Mouse (Mus musculus): Measurements from ENCODE around the gene Cisd3. TPM values are rescaled to one million over a fixed set of nuclear protein-coding genes. Genes with fewer than 3 reads are reported as not detected.

Cisd3 gene
- total and polyA plus RNA-seq, 2 experiments from 2014 or later: 50.8 to 125 TPM

GRCm38 (mm10) chr11:97684766-97685165, 860 bp upstream of the Cisd3 start:
- TF ChIP-seq CTCF (IDR thresholded peaks at IDR 0.05; ENCODE audit: low read depth) (no peak), EP300 (IDR thresholded peaks at IDR 0.05; ENCODE audit: low read depth) (no peak)

GRCm38 (mm10) chr11:97686322-97686908, 789 bp downstream of the Cisd3 start:
- ATAC-seq (ENCODE audit: insufficient read depth, low read depth) (no peak), DNase-seq (ENCODE audit: low spot score) (no peak)
- peaks cover 10% of the 10 kb centered on the region; the same call in 1 of the 2 replicates for H3K4me1 ChIP-seq (ENCODE audit: control insufficient read depth, insufficient read depth)
- H3K9me3 ChIP-seq (replicated peaks; ENCODE audit: control insufficient read depth, low read length): no peaks in the 10 kb centered on the region
- H3K4me3 ChIP-seq (ENCODE audit: low read depth, low read length): peak overlapping the region; percentile 45
- peaks cover 34% of the 10 kb centered on the region for H3K36me3 ChIP-seq (replicated peaks; ENCODE audit: control insufficient read depth, insufficient read depth, low read length)
- H3K4me2 ChIP-seq (ENCODE audit: low read depth, low read length): peak overlapping the region; percentile 74
- H3K27me3 ChIP-seq (ENCODE audit: control insufficient read depth, insufficient read depth, low read length): no peaks in the 10 kb centered on the region
- TF ChIP-seq CTCF (IDR thresholded peaks at IDR 0.05; ENCODE audit: low read depth): no peak
- no peak for TF ChIP-seq EP300 (IDR thresholded peaks at IDR 0.05; ENCODE audit: low read depth)
- whole genome bisulfite sequencing: 65% methylated on average over 11 of the region's 11 CpGs
- H3K27ac ChIP-seq (ENCODE audit: low read depth): peak overlapping the region; percentile 48
- H3K9ac ChIP-seq (replicated peaks; ENCODE audit: low read depth, low read length): peak overlapping the region; percentile 42

More at GRCm38 (mm10) chr11:97684766-97685165, 860 bp upstream of the Cisd3 start:
- ATAC-seq (ENCODE audit: insufficient read depth, low read depth) (no peak), DNase-seq (ENCODE audit: low spot score) (no peak)
- 44% methylated on average over 7 of the region's 7 CpGs for WGBS
- no peaks in the 10 kb centered on the region for H3K9me3 ChIP-seq (replicated peaks; ENCODE audit: control insufficient read depth, low read length)
- peaks cover 31% of the 10 kb centered on the region for H3K36me3 ChIP-seq (replicated peaks; ENCODE audit: control insufficient read depth, insufficient read depth, low read length)
- H3K4me1 ChIP-seq (ENCODE audit: control insufficient read depth, insufficient read depth): peaks cover 10% of the 10 kb centered on the region; the same call in 1 of the 2 replicates
- H3K27ac ChIP-seq (ENCODE audit: low read depth): peak overlapping the region; percentile 56; the same call in 1 of the 2 replicates
- no peak overlapping the region for H3K9ac ChIP-seq (replicated peaks; ENCODE audit: low read depth, low read length)
- H3K4me2 ChIP-seq (ENCODE audit: low read depth, low read length): no peak overlapping the region
- no peaks in the 10 kb centered on the region for H3K27me3 ChIP-seq (ENCODE audit: control insufficient read depth, insufficient read depth, low read length)
- no peak overlapping the region for H3K4me3 ChIP-seq (ENCODE audit: low read depth, low read length)

GRCm38 (mm10) chr11:97687061-97687460, 1.4 kb downstream of the Cisd3 start:
- H3K9ac ChIP-seq (replicated peaks; ENCODE audit: low read depth, low read length): peak overlapping the region; percentile 42; the same call in 1 of the 2 replicates
- H3K4me3 ChIP-seq (ENCODE audit: low read depth, low read length): no peak overlapping the region
- ATAC-seq (ENCODE audit: insufficient read depth, low read depth): no peak
- H3K4me1 ChIP-seq (ENCODE audit: control insufficient read depth, insufficient read depth): peaks cover 10% of the 10 kb centered on the region; the same call in 1 of the 2 replicates
- peaks cover 34% of the 10 kb centered on the region for H3K36me3 ChIP-seq (replicated peaks; ENCODE audit: control insufficient read depth, insufficient read depth, low read length)
- DNase-seq (ENCODE audit: low spot score): no peak
- 66% methylated on average over 3 of the region's 3 CpGs for WGBS
- TF ChIP-seq CTCF (IDR thresholded peaks at IDR 0.05; ENCODE audit: low read depth) (no peak), EP300 (IDR thresholded peaks at IDR 0.05; ENCODE audit: low read depth) (no peak)
- H3K4me2 ChIP-seq (ENCODE audit: low read depth, low read length): peak overlapping the region; percentile 74; the same call in 1 of the 2 replicates
- H3K27me3 ChIP-seq (ENCODE audit: control insufficient read depth, insufficient read depth, low read length): no peaks in the 10 kb centered on the region
- H3K9me3 ChIP-seq (replicated peaks; ENCODE audit: control insufficient read depth, low read length): no peaks in the 10 kb centered on the region
- H3K27ac ChIP-seq (ENCODE audit: low read depth): no peak overlapping the region

GRCm38 (mm10) chr11:97689861-97690260, 4.2 kb downstream of the Cisd3 start:
- Histone ChIP-seq H3K4me3 (ENCODE audit: low read depth, low read length) (no peak overlapping the region), H3K9ac (replicated peaks; ENCODE audit: low read depth, low read length) (no peak overlapping the region), H3K27ac (ENCODE audit: low read depth) (no peak overlapping the region), H3K9me3 (replicated peaks; ENCODE audit: control insufficient read depth, low read length) (no peaks in the 10 kb centered on the region), H3K4me2 (ENCODE audit: low read depth, low read length) (no peak overlapping the region), H3K36me3 (replicated peaks; ENCODE audit: control insufficient read depth, insufficient read depth, low read length) (peaks cover 39% of the 10 kb centered on the region), H3K27me3 (ENCODE audit: control insufficient read depth, insufficient read depth, low read length) (no peaks in the 10 kb centered on the region), H3K4me1 (ENCODE audit: control insufficient read depth, insufficient read depth) (peaks cover 17% of the 10 kb centered on the region)
- DNase-seq (ENCODE audit: low spot score) (peak; percentile 45), ATAC-seq (ENCODE audit: insufficient read depth, low read depth) (no peak)
- TF ChIP-seq CTCF (IDR thresholded peaks at IDR 0.05; ENCODE audit: low read depth) (peak; percentile 89), EP300 (IDR thresholded peaks at IDR 0.05; ENCODE audit: low read depth) (no peak)
- WGBS: 22% methylated on average over 10 of the region's 10 CpGs

GRCm38 (mm10) chr11:97694435-97694834, 8.8 kb downstream of the Cisd3 start:
- Histone ChIP-seq H3K27me3 (ENCODE audit: control insufficient read depth, insufficient read depth, low read length) (no peaks in the 10 kb centered on the region), H3K4me2 (ENCODE audit: low read depth, low read length) (no peak overlapping the region), H3K4me1 (ENCODE audit: control insufficient read depth, insufficient read depth) (peaks cover 33% of the 10 kb centered on the region), H3K9ac (replicated peaks; ENCODE audit: low read depth, low read length) (no peak overlapping the region), H3K36me3 (replicated peaks; ENCODE audit: control insufficient read depth, insufficient read depth, low read length) (peaks cover 32% of the 10 kb centered on the region), H3K4me3 (ENCODE audit: low read depth, low read length) (no peak overlapping the region), H3K27ac (ENCODE audit: low read depth) (peak overlapping the region; percentile 39), H3K9me3 (replicated peaks; ENCODE audit: control insufficient read depth, low read length) (no peaks in the 10 kb centered on the region)
- ATAC-seq (ENCODE audit: insufficient read depth, low read depth) (no peak), DNase-seq (ENCODE audit: low spot score) (no peak)
- 62% methylated on average over 4 of the region's 4 CpGs for WGBS
- TF ChIP-seq CTCF (IDR thresholded peaks at IDR 0.05; ENCODE audit: low read depth) (no peak), EP300 (IDR thresholded peaks at IDR 0.05; ENCODE audit: low read depth) (no peak)
